Mouse (Mus musculus) lung, embryonic 15.5 days (tissue): Measurements from ENCODE around the gene Taf1c. TPM values are rescaled to one million over a fixed set of nuclear protein-coding genes. Genes with fewer than 3 reads are reported as not detected.

ENCODE experiments used
- ATAC-seq: fragments of 200-750 bp; cut with Nextera tagmentation; 2 replicates; pipeline ENCODE4 v1.8.0; 2017; ENCODE audit warnings: moderate number of reproducible peaks, borderline replicate concordance; ENCODE audit not compliant: low FRiP score, low TSS enrichment; ENCODE audit errors: extremely low read depth
- H3K27ac ChIP-seq: fragments of 300-500 bp; sonication (generic); 2 replicates; pipeline ENCODE4 v1.5.1; 2015; ENCODE audit warnings: moderate library complexity, mild to moderate bottlenecking, inconsistent platforms
- H3K27me3 ChIP-seq: fragments of 300-500 bp; sonication (generic); 2 replicates; pipeline ENCODE4 v1.6.1; 2015; ENCODE audit warnings: inconsistent platforms
- H3K36me3 ChIP-seq: fragments of 300-500 bp; sonication (generic); 2 replicates; pipeline ENCODE4 v1.6.1; 2015; ENCODE audit warnings: inconsistent platforms
- H3K4me1 ChIP-seq: fragments of 300-500 bp; sonication (generic); 2 replicates; pipeline ENCODE4 v1.6.1; 2015; ENCODE audit warnings: inconsistent platforms
- H3K4me2 ChIP-seq: fragments of 300-500 bp; sonication (generic); 2 replicates; pipeline ENCODE4 v1.6.1; 2015; ENCODE audit warnings: inconsistent platforms, mild to moderate bottlenecking, moderate library complexity
- H3K4me3 ChIP-seq: fragments of 300-500 bp; sonication (generic); 2 replicates; pipeline ENCODE4 v1.5.1; 2015; ENCODE audit warnings: mild to moderate bottlenecking, inconsistent platforms
- H3K9ac ChIP-seq: fragments of 300-500 bp; sonication (generic); 2 replicates; pipeline ENCODE4 v1.6.1; 2015; ENCODE audit warnings: inconsistent platforms
- H3K9me3 ChIP-seq: fragments of 300-500 bp; sonication (generic); 2 replicates; pipeline ENCODE4 v1.6.1; 2016; ENCODE audit warnings: inconsistent platforms
- WGBS: fragments of 180-500 bp; shearing (Covaris S2); methylation state at CpG from one replicate; pipeline ENCODE4 v1.1.7; 2015; 5-methylcytosine and 5-hydroxymethylcytosine counted together
- polyA plus RNA-seq: library from polyadenylated mRNA; unstranded; fragments of >200 nt; fragmentation: Nextera tagmentation; extraction: Ambion mirVana; gene quantifications from 2 replicates; pipeline ENCODE4 v1.2.1, GENCODE M21; 2015

Taf1c gene
- polyA plus RNA-seq: 10.0 and 10.6 TPM in 2 replicates

DNA sequence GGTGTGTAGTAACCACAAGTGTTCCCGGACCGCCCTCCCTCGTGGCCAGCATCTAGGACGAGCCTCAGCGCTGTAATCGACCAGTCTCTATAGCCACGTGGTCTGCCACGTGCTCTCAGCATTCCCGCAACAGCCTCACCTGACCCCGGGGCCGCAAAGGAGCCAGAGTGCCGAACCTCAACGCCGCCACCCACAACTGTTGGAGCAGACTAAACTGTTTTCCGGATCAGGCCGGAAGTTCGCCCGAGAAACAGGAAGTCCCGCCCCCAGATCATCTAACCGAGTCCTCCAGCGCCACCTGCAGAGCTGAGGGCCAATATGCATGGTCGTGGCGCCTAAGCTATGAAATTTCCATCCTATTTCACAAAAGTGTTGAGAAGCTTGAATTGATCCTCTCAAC, at the start of gene Taf1c:
TSS of gene Taf1c (minus strand) at position 227 of the 400 bp plus-strand sequence.
- Histone ChIP-seq H3K36me3 (peaks cover 20% of the 10 kb centered on the region), H3K27ac (no peak within 1 kb of the TSS), H3K4me2 (peak within 1 kb of the TSS; percentile 81), H3K27me3 (no peaks in the 10 kb centered on the region), H3K4me1 (peaks cover 9% of the 10 kb centered on the region), H3K9me3 (peaks cover 4% of the 10 kb centered on the region; the same call in 1 of the 2 replicates), H3K9ac (peak within 1 kb of the TSS; percentile 83), H3K4me3 (peak within 1 kb of the TSS; percentile 79)
- under 1% methylated on average over 23 of the region's 23 CpGs for WGBS
- ATAC-seq: peak; percentile 73; the same call in 1 of the 2 replicates

DNA sequence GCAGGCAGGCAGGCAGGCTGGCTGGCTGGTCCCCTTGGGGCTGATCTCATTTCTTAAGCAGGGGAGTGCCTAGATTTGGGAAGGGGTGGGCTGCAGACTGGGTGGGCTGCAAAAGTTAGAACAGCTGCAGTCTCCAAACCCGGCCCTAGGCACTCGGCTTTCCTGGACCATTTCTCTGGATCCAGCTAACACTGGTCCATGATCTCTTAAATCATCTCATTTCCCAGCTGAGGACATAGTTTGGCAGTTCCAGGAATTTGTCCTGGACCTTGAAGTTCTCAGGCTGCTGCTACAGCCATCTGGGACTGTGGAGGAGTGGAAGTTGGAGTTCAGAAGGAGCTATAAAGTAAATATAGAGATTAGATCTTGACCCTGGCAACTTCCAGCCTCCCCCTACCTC, 46.3 kb upstream of the Taf1c start:
- Histone ChIP-seq H3K9ac (no peak overlapping the region), H3K36me3 (no peaks in the 10 kb centered on the region), H3K27me3 (no peaks in the 10 kb centered on the region), H3K9me3 (no peaks in the 10 kb centered on the region), H3K4me3 (no peak overlapping the region), H3K27ac (no peak overlapping the region), H3K4me1 (no peaks in the 10 kb centered on the region), H3K4me2 (no peak overlapping the region)
- WGBS: 16% methylated on average over 2 of the region's 2 CpGs
- ATAC-seq: no peak

DNA sequence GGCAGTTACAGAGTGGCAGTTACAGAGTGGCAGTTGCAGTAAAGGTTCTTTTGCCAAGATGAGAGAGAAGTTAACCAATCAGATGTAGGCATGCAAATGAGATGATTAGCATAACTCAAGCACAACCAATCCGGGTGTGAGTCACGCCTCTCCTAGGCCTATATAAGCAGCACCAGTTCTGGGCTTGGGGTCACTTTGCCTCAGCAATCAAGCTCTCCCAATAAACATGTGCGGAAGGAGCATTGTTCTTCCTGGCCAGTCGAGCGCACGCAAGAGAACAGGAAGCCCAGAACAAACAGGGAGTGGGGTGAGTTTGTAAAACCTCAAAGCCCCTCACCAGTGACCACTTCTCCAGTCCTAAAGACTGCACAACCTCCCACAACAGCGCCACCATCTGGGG, 41.8 kb upstream of the Taf1c start:
- 71% methylated on average over 7 of the region's 7 CpGs for WGBS
- Histone ChIP-seq H3K27ac (no peak overlapping the region), H3K4me1 (no peaks in the 10 kb centered on the region), H3K9me3 (no peaks in the 10 kb centered on the region), H3K4me3 (no peak overlapping the region), H3K27me3 (no peaks in the 10 kb centered on the region), H3K36me3 (no peaks in the 10 kb centered on the region), H3K9ac (no peak overlapping the region), H3K4me2 (no peak overlapping the region)
- ATAC-seq: no peak

DNA sequence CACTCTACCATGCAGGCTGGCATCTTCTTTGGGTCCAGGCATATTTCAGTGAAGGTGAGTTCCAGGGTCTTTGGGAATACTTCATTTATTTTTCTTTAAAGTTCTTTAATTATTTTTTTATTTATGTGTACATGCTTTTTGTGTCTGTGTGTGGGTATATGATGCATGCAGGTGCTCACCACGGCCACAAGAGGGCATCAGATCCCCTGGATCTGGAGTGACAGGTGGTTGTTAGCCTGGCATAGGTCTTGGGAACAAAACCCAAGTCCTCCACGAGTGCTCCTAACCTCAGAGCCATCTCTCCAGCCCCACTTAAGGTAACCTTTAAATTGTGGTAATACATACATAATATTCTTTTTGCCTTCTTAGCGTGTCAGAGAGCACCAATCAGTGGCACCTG, 41.2 kb upstream of the Taf1c start:
- H3K36me3 ChIP-seq: no peaks in the 10 kb centered on the region
- no peak overlapping the region for H3K9ac ChIP-seq
- ATAC-seq: no peak
- no peak overlapping the region for H3K4me2 ChIP-seq
- H3K9me3 ChIP-seq: no peaks in the 10 kb centered on the region
- H3K27me3 ChIP-seq: no peaks in the 10 kb centered on the region
- no peak overlapping the region for H3K4me3 ChIP-seq
- no peak overlapping the region for H3K27ac ChIP-seq
- H3K4me1 ChIP-seq: no peaks in the 10 kb centered on the region
- 70% methylated on average over 3 of the region's 3 CpGs for whole genome bisulfite sequencing

DNA sequence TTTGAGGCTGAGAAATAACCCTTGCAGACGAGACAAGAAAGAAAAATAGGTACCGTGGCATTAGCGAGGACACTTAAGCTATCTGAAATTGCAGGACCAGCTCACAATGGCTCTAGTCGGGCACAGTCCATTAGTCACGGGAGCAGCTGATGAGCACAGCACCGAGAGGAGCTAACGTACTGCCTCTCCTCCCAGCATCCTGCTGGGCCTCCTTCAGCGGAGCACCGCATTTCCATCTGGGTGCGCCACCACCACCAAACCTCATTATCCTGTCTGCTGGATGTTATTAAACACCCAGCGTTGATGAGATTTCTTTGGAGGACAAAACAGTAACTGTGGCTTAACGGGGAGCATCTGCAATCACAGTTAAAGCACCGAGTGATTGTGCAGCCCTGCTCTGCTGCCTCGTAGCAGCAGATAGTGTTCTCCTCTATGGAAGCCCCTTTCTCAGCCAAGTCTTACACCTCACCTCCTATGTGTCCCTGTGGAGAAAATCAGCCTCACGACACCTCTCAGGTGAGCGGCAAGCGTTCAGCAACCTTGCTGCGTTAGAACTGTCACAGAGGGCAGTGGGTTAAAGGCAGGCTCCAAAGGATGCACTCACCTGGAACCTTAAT, 40.1 kb upstream of the Taf1c start:
- Histone ChIP-seq H3K9ac (no peak overlapping the region), H3K4me3 (no peak overlapping the region), H3K9me3 (no peaks in the 10 kb centered on the region), H3K27ac (no peak overlapping the region), H3K4me1 (no peaks in the 10 kb centered on the region), H3K4me2 (no peak overlapping the region), H3K27me3 (no peaks in the 10 kb centered on the region), H3K36me3 (no peaks in the 10 kb centered on the region)
- 66% methylated on average over 18 of the region's 18 CpGs for WGBS
- ATAC-seq: no peak

DNA sequence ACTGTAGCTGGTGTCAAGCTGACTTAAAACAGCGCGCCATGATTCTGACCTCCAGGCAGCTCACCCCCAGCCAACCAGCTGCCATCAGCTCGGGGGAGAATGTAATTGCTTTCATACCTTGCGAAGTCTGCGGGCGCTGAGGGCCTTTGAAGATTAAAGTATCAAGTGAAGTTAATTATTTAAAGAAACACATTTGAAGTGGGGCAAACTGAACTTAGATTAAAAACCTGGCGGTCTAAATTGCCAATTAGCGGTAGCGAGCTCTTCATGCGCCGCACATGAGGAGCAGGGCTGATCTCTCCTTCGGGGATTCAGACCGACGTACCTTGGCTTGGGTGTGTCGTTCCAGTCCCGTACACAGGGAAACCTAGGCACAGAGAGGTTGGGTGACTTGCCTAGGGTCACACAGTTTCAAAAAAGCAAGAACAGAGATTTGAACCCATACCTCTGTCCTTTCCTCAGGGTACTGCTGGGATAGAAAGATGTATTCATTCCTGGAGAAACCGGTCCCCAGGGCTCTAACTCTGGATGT, 39.5 kb upstream of the Taf1c start:
- no peaks in the 10 kb centered on the region for H3K4me1 ChIP-seq
- H3K9me3 ChIP-seq: no peaks in the 10 kb centered on the region
- ATAC-seq: no peak
- WGBS: 69% methylated on average over 17 of the region's 17 CpGs
- H3K27ac ChIP-seq: no peak overlapping the region
- no peak overlapping the region for H3K9ac ChIP-seq
- H3K4me3 ChIP-seq: no peak overlapping the region
- no peaks in the 10 kb centered on the region for H3K36me3 ChIP-seq
- no peaks in the 10 kb centered on the region for H3K27me3 ChIP-seq
- H3K4me2 ChIP-seq: no peak overlapping the region

DNA sequence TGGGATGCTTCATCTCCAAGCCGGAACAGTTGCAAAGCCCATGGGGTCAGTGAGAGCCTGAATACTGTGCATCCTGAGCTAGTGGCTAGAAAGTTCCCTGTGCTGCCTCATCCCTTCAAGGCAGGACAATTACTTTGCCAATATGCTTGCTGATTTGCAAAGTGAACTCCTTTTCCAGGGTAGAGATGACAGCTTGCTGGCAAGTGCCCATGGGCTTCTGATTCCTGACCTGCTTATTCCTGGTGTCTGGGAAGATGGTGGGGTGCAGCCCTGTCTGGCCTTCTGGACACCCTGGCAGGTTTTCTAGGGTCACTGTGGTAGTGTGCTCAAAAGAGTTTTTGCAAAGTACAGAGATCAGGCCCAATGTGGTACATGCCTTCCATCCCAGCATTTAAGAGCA, 37.9 kb upstream of the Taf1c start:
- Histone ChIP-seq H3K36me3 (no peaks in the 10 kb centered on the region), H3K27ac (no peak overlapping the region), H3K4me1 (no peaks in the 10 kb centered on the region), H3K4me3 (no peak overlapping the region), H3K9me3 (no peaks in the 10 kb centered on the region), H3K27me3 (no peaks in the 10 kb centered on the region), H3K4me2 (no peak overlapping the region), H3K9ac (no peak overlapping the region)
- ATAC-seq: no peak
- WGBS: 96% methylated on average over 1 of the region's 1 CpGs

DNA sequence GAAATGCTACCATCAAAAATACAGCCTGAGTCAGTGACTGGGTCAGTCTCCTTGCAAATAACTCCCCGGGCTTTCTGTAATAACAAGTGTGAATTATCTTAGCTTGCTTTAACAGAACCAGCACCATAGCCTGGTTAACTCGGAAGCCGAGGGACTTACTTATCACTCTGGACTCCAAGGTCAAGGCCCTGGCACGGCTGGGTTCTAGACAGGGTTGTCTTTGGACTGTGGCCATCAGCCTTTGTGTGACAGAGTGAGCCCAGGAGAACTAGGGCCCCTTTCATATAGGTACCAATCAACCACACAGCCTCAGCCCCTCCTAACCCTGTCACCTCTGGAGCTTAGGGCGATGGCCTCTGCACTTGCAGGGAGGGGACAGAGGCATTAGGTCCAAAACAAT, 36.0 kb upstream of the Taf1c start:
- no peak for ATAC-seq
- Histone ChIP-seq H3K4me3 (no peak overlapping the region), H3K36me3 (no peaks in the 10 kb centered on the region), H3K9me3 (no peaks in the 10 kb centered on the region), H3K27ac (no peak overlapping the region), H3K4me2 (no peak overlapping the region), H3K9ac (no peak overlapping the region), H3K27me3 (peaks cover 4% of the 10 kb centered on the region; the same call in 1 of the 2 replicates), H3K4me1 (no peaks in the 10 kb centered on the region)
- 76% methylated on average over 5 of the region's 5 CpGs for WGBS

DNA sequence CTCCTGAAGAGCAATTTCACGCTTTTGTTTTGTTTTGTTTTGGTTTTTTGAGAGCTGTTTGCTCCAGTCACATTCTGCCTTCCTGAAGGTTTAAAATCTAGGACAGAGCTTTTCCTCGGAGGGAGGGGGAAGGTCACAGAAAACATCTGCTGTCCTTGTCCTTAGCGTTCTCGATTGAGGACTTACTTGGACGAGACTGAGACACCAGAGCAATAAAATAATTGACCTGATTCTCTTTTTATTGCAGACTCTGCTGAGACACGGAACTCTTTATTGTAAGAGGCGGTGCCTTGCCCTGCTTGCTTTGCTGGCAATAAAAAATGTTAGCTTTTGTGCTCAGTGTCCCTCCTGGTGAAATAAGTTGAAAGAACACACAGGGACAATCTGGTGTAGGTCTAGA, 34.8 kb upstream of the Taf1c start:
- ATAC-seq: no peak
- WGBS: 53% methylated on average over 7 of the region's 7 CpGs
- Histone ChIP-seq H3K4me3 (no peak overlapping the region), H3K27ac (no peak overlapping the region), H3K27me3 (peaks cover 14% of the 10 kb centered on the region), H3K9ac (no peak overlapping the region), H3K36me3 (no peaks in the 10 kb centered on the region), H3K4me1 (peaks cover 6% of the 10 kb centered on the region; the same call in 1 of the 2 replicates), H3K4me2 (no peak overlapping the region), H3K9me3 (no peaks in the 10 kb centered on the region)

DNA sequence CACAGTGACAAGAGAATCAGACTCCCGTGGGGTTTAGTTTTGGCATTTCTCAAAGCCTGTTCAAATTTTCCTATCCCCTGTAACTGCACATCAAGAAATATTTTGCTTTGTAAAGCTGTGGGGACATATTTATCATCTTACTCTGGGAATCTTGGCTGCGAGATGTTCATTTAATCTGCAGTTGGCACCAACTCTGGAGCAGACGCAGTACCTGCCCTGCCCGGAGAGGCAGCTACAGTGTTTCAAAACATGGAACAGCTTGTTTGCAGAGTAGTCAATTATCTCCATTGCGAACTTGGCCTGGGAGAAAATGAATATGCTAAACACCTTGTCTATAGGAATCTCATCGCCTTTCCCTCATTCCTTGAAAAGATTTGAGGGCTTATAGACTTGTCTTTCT, 33.2 kb upstream of the Taf1c start:
- H3K4me2 ChIP-seq: no peak overlapping the region
- H3K9me3 ChIP-seq: no peaks in the 10 kb centered on the region
- WGBS: 69% methylated on average over 6 of the region's 6 CpGs
- H3K27me3 ChIP-seq: peaks cover 29% of the 10 kb centered on the region
- no peak overlapping the region for H3K4me3 ChIP-seq
- no peak overlapping the region for H3K27ac ChIP-seq
- no peak for ATAC-seq
- H3K4me1 ChIP-seq: peaks cover 6% of the 10 kb centered on the region; the same call in 1 of the 2 replicates
- no peak overlapping the region for H3K9ac ChIP-seq
- no peaks in the 10 kb centered on the region for H3K36me3 ChIP-seq

DNA sequence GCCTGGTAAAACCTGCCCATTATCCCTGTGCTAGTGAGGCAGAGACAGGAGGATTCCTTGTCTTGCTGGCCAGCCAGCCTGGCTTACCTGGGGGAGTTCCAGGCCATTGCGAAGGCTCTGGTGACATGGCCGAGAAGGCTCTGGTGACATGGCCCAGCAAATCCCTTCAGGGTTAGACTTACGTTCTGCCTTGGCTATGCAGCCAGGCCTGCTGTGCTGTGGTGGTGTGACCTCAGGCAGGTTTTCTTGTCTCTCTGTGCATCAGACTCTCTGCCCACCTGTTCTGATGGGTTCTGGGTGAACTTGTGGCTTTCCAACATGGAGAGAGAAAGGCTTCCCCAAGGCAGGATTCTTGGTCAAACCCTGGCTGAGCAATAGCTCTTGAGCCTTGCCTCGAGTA, 32.4 kb upstream of the Taf1c start:
- peaks cover 6% of the 10 kb centered on the region; the same call in 1 of the 2 replicates for H3K4me1 ChIP-seq
- H3K27me3 ChIP-seq: peaks cover 38% of the 10 kb centered on the region
- H3K4me2 ChIP-seq: no peak overlapping the region
- WGBS: 75% methylated on average over 4 of the region's 4 CpGs
- no peak for ATAC-seq
- no peaks in the 10 kb centered on the region for H3K9me3 ChIP-seq
- no peak overlapping the region for H3K27ac ChIP-seq
- no peaks in the 10 kb centered on the region for H3K36me3 ChIP-seq
- no peak overlapping the region for H3K4me3 ChIP-seq
- no peak overlapping the region for H3K9ac ChIP-seq

DNA sequence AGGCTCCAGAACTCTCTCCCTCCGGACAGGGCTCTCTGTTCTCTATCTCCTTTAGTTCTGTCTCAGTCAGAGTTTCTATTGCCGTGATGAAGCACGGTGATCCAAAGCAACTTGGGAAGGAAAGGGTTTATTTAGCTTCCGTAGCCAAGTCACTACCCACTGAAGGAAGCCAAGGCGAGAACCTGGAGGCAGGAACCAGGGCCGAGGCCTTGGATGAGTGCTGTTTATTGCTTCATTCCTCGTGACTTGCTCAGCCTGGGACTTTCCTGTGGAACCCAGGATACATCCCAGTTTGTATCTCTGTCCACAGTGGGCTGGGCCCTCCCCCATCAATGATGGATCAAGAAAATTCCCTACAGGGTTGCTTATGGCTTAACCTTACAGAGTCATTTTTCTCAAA, 31.7 kb upstream of the Taf1c start:
- no peak overlapping the region for H3K4me3 ChIP-seq
- no peak overlapping the region for H3K27ac ChIP-seq
- H3K27me3 ChIP-seq: peaks cover 44% of the 10 kb centered on the region
- H3K9me3 ChIP-seq: no peaks in the 10 kb centered on the region
- peaks cover 6% of the 10 kb centered on the region; the same call in 1 of the 2 replicates for H3K4me1 ChIP-seq
- 53% methylated on average over 7 of the region's 7 CpGs for WGBS
- no peak overlapping the region for H3K4me2 ChIP-seq
- H3K9ac ChIP-seq: no peak overlapping the region
- H3K36me3 ChIP-seq: no peaks in the 10 kb centered on the region
- no peak for ATAC-seq
